Mouse (Mus musculus): Measurements from ENCODE around the gene Riox2.
"Not testable (repeated sequence)": the region's sequence is repeated elsewhere in the genome, so short reads cannot be mapped to it uniquely, and the experiment has no call there.

Gene Riox2

DNA sequence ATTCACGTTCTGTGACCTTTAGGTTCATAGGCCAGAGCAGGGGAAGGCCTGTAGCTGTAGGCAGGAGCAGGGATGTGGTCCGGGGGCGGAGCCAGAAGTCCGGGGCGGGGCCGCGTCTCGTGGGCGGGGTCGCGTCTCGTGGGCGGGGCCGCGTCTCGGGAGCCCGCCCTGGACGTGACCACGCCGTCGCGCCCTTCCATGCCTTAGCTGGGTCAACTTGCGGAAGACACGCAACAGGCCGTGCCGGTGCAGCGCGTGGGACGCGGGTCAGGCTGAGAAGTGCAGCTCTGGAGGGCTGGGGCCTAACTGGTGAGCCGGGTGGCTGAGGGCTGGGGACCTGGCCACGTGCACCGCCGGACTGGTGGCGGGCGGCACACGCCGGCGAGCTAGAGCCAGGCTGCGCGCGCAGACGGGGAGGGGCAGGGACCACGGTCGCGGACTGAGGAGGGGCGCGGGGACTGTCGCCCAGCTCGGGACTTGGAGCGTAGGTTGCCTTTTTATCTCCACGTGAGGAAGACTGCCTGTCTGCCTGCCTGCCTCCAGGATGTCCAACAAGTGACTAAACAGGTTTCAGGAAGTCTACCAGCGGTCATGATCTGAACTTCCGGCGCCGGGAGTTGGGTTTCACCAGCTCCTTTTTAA lies at the start of gene Riox2:
Gene Riox2 (plus strand): TSS at position 139 of the 642 bp plus-strand sequence.
- peak; percentile 87 for DNase-seq (ENCODE audit: extremely low spot score)

DNA sequence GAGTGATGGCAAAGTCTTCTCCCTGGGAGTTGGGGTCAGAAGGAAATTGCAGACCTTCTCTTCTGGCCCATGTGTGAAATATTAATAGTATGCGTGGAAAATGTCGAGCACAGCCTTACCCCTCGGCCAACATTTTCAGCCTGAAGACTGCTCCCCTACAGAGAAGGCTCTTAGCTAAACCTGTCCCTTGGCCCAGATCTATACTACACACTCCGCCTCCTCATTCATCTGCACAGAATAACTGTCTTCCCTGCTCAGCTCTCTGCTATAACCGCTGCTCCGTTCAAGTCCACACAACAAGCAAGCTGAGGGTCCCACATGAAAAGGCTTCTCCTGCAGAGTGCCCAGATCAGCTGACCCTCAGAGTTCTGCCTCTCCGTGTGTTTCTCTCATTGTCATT lies 43.6 kb upstream of the Riox2 start:
- no peak for DNase-seq (ENCODE audit: extremely low spot score)

DNA sequence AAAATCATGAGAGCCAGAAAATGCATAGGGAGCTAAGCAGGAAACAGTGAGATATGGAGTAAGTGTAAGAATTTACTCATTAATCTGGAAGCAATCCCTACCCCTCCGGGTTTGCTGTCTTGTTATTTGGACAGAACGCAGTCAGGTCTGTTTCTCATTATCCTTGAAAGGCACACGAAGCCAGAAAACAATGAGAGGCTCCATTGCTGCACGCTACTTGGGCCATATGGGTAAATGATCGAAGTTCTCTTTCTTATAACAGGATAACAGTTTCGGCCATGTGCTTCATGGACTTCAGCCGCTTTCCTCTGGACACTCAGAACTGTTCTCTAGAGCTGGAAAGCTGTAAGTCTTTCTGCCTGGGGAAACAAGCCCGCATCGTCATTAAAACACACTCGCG lies 38.4 kb upstream of the Riox2 start:
- no peak for DNase-seq (ENCODE audit: extremely low spot score)

DNA sequence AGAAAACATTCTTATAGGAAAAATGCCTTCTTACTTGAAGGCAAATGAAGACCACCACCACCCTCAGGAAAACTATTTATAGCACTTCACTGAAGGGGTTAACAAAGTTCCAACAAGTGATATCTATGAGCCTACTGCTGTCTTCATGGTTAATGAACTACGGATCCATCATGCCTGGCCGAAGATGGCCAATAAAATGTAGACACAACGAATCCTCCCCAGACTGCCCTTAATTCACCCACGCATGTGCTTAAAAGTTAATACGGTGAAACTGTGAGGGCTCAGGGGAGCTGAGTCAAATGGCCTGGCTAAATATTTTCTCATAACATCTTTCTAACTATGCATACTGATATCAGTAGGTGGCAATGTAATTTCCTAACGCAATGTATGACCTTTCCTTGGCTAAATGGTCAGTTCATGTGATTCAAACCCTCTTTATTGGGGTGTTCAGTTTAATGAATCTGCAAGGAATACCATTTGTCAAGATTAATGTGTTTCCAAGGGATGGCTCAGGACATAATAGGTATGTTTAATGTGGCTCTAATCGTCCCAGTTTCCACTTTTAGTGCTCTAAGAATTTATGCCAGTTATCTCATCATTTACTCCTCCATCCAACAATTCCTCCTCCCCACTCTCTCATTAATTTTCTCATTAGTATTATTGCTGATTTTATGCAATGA lies 26.6 kb upstream of the Riox2 start:
- no peak for DNase-seq (ENCODE audit: extremely low spot score)

DNA sequence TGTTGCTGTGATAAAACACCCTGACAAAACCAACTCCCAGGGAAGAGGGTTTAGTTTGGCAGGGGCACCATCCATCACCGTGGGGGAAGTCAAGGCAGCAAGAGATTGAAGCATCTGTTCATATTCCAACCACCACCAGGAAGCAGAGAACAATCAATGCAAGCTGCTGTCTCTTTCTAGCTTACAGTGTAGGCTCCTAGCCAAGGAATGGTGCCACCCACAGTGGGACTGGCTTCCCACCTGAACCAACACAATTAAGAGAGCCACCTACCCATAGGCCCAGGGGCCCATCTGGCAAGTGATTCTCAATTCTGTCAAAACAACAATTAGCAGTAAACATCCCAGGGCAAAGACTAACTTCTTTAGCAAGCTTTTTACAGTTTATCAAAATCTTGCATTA lies 23.4 kb upstream of the Riox2 start:
- DNase-seq (ENCODE audit: extremely low spot score), result no peak

DNA sequence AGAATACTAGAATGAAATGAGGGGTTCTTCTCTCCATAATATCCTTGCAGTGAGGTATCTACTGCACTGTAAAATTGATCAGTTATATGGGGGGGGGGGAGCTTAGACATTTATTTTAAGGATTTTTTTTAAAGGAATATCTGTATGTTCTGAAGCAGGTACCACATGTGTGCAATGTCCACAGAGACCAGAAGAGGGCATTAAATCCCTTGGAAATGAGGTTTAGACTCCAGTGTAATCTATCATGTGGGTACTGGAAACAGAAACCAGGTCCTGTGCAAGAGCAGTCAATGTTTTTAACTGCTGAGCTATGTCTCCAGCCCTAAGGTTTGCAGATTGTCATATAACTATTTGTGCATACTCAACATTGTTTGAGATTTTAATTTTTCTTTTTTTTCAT lies 22.5 kb upstream of the Riox2 start:
- no peak for DNase-seq (ENCODE audit: extremely low spot score)

DNA sequence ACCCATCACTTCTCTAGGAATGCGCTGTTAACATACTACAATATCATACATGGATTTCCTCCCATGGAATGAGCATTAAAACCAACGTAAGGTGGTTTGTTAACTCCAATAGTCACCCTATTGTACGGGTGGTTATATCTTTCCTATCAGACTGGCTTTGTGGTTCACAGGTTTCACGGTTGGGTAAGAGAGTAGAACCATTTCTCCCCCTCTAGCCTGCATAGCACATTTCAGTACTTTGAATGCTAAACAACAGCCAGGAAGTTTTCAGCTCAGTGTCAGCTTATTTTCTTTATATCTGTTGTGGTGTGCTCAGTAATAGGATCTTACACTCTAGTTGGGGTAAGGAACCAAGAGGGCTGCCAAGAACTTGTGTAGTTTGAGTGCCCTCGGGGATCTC lies 19.8 kb upstream of the Riox2 start:
- DNase-seq (ENCODE audit: extremely low spot score), result no peak

DNA sequence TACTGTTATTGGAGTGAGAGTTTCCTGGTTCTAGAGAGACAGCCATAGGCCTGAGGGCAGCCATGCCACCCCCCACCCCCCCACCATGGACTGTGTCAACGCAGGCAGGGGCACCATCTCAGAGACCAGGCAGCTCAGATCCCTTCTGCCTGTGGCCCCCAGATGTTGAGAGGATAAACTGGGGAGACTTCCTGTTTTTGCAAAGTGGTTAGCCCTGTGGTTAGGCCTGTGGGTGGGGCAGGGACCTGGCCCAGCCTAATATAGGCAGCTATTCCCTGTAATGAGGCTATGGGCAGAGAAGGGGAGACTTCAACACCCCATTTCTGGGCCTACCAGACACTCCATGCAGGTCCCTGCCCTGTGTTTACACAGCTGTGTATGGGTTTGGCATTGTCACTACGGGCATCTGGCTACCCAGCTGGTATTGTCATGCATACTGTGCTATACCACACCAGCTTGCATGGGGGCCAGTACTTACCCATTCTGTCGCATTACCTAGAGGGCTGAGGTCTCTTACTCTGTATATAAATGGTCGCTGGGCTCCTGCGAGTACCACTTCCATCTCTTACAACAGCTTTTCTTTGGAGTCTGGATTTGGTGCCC lies 12.2 kb upstream of the Riox2 start:
- not testable (repeated sequence) for DNase-seq (ENCODE audit: extremely low spot score)

DNA sequence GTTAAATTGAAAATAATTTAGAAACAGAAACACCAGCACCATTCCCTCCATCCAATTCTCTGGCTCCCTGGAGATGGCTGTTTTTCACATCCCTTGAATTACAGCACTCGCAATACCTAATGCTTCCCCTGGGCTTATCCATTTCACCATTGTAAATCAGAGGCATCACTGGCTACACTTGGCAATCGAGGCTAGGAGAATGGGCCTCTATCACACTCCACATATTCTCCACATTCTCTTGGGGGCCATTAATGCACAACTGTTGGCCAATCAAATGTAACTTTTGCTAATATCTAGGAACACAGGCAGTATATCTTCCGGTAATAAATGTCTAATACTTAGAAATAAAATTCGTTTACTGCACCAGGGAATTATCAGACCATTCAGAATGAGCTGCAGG lies 8.0 kb upstream of the Riox2 start:
- no peak for DNase-seq (ENCODE audit: extremely low spot score)

DNA sequence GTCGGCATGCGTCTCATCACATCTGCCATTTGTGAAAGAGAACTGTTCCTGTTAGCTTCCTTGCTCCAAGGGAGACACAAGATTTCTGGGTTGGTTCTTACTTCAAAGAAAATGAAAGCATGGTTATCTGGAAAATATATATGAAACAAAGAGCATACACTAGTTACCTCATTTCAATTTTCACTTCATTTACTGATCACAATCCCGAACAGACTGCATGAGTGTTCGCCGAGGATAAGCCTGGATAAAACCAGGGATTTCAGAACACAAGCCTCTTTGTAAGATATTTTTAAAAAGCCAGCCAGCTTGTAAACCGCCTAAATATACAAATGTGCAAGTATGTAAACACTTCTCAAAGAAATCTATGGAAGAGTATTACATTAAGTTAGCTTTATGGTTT lies 7.6 kb upstream of the Riox2 start:
- DNase-seq (ENCODE audit: extremely low spot score), result no peak

DNA sequence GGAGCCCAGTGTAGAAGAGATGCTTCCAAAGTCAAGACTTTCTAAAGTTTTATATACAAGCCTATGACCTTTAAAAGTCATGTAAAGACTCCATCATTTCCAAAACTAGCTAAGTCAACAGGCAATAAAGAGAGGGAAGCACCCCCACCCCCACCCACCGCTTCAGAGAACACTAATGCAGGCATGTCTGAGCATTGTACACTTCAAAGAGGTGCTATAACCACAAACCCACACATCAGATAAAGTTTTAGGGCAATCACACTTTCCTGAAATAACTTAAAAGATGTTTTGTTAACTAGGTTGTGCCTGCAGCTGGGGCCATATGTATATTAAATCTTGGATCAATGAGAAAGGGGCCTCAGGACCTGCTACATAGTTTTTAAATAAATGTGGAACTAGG lies 1.7 kb upstream of the Riox2 start:
- no peak for DNase-seq (ENCODE audit: extremely low spot score)

DNA sequence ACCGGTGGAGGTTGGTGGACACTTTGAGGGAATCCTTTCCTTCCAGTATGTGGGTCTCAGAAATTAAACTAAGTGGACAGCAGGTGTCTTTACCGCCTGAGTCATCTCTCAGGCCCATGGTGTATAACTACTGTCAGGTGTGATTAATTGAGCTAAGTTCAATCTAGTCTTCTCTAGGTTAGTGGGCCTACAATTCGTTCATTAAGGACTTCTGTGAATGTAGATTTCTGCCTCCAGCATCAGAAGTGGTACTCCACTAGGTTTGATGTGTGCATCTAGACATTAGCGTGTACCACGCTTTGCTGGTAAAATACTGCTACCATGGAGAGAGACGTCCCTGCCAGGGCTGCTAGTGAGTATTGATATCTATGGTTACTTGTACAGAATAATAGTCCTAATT lies 971 bp downstream of the Riox2 start:
- DNase-seq (ENCODE audit: extremely low spot score), result no peak

DNA sequence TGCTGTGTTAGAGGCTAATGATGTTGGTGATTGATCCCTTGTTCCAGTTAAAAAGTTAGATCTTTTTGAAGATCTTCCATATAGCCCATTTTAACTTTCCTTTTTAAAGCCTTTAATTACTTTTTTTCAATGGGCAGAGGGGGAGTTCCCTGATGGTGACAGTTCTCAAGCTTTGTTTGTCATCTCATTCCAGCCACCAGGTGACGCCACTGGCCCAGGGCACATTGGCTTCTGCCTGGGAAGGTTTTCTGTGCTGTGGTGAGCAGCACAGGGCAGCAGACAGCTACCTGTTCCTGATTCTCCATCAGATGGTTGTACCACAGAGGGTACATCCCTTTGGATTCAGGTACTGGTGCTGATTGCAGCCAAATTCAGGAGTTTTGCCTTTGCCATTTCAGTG lies 3.2 kb downstream of the Riox2 start:
- peak; percentile 57 for DNase-seq (ENCODE audit: extremely low spot score)

DNA sequence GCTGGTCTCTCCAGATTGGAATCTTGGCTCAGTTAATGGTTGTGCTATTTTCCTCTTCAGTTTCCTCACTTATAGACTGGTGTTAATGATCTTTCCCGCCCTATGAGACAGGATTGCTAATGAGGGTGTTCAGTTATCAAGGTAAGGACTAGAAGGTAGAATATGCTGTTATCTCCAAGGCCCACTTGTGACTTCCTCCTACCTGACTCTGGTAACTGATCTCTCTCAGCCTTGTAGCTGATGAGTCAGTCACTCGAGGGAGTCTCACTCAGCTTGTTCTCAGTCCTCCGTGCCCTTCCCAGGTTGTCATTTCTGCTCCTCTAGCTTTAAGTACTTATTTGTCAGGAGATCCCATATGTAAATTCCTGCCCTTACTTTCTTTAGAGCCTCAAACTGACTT lies 6.4 kb downstream of the Riox2 start:
- DNase-seq (ENCODE audit: extremely low spot score), result no peak

DNA sequence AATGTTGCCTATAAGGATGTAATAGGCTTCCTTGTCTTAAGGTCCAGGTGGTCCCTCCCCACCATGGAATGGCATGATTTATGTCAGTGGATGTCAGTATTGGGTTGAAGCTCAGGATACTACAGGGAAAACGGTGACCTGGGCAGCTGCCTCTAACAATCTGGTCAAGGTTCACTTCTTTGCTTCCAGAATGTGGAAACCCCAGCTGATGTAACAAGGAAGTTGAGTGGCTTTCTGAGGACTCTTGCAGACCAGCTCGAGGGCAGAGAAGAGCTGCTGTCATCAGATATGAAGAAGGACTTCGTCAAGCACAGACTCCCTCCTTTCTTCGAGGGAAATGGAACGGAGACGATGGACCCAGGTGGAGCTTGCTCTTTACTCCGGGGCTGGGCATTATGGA lies 15.7 kb downstream of the Riox2 start:
- no peak for DNase-seq (ENCODE audit: extremely low spot score)

DNA sequence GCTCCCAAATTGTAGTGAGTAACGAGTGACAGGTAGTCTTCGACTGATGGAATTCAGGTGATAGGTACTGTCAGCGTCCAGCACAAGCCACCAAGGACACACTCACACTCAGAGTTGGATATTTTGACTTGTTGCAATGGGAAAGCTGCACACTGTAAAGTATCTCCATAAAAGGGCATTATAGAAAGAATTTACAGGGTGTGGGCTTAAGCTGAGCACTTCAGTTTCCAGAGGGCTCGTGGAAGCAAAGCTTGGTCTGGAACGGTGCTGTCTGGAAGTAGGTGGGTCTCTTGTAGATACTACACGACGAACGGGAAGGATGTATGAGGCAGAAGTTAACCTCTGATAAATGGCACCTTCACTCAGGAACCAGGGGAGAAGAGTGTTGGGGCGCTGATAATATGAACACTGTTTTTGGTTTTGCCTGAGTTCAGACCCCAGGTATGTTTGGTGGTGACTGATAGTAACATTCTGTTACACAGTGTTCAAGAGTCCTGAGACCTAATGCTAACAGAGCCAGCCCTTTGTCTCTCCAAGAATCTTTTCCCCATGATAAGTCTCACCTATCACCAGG lies 16.5 kb downstream of the Riox2 start:
- no peak for DNase-seq (ENCODE audit: extremely low spot score)

DNA sequence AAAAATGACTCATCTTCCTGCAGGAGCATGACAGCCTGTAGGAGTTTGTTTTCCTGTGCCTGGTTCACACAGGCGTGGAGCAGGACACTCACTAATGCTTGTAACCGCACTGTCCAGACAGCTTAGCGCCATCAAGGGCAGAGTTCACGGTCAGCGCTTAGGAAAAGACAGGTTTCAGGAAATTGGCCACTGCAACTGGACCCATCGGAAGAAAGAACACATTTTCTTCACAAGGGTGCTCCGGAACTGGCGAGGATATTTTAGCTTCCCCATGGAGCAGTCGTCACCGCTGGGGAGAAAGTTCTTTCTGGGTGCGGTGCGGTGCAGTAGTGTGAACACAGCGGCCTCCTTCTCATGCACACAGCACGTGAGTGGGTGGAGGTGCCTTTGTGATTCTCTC lies 21.6 kb downstream of the Riox2 start:
- no peak for DNase-seq (ENCODE audit: extremely low spot score)

DNA sequence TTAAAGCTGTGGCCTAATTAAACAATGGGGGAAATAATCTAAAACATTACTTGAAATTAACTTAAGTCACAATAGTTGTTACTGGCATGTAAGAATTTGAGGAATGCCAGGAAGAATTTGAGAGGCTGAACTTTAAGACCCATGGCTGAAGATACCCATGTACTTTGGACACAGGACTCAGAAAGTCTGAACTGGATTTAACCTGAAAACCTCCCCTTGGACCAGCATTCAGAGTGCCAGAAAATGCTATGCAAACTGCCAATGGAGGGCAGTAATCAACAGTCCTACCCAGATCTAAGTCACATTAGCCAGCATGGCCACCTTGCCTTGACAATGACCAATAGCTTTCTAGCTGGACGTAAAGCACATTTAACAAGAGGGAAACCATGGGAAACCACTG lies 26.4 kb downstream of the Riox2 start:
- DNase-seq (ENCODE audit: extremely low spot score), result no peak

DNA sequence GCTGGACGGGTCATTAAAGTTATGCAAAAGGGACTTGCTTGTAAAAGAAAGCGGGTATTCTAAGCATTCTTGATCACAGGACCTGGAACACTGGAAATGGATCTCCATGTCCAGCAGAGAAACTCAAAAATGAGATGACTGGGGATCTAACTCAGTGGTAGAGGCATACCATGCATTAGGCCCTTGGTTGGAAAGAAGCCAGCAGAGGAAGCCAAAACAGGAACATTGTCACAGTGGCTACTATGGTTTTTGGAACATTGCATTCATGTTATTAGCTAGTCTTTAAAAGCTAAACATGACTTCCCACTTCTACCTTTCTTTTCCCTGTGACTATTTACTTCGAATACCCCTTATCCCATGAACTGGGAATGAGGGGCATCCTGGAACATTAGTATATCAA lies 27.6 kb downstream of the Riox2 start:
- DNase-seq (ENCODE audit: extremely low spot score), result no peak

DNA sequence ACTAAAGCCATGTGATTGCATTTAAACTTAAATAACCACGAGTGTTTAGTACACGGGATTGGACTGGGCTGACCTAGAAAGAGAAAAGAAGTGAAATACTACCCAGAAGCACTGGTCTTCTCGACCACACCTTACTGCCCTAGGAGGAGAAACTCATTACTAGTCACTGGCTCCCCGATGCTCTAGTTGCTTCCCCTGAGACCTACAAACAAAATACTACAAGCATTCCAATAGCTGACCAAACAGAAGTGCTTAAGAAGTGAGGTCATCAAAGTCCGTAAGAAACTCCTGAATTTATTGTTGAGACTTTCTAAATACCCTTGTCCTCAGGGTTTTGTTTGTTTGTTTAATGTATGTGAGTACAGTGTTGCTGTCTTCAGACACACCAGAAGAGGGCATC lies 38.3 kb downstream of the Riox2 start:
- no peak for DNase-seq (ENCODE audit: extremely low spot score)

DNA sequence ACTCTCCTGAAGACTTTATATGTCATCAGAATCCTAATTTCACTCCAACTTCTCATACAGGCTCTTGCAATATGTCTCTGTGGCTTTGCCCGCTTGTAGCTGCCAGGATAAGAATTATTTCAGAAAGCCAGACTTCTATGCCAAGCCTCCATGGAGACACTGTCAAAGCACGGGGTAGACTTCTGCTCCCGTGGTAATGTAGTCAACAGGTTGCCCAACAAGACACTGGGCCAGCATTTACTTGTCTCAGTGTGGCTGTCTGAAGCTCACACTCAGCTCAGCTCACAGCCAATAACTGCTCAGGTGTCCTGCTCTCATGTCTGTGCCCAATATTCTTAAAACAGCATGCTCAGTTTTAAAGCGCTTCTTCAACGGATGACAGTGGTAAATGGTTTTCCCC lies 43.6 kb downstream of the Riox2 start:
- no peak for DNase-seq (ENCODE audit: extremely low spot score)

DNA sequence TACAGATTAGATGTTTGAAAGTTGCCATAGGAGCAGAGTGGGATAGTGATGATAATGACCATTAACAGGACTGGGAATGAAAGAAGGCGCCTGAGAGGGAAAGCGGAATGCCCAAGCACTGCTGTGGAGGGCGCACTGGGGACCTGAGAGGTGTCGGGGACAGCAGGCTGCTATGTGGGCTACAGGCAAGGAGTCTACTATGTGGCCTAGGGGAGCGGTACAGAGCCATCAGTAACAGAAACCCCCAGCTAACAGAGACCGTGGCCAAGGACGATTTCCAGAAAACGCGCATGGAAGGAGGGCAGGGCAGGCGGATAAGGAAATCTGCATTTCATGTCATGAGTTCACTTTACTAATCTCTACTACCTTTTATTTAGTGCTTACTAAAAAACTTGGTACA lies 45.4 kb downstream of the Riox2 start:
- no peak for DNase-seq (ENCODE audit: extremely low spot score)
